Mouse (Mus musculus): Measurements from ENCODE around the gene Dll1.

Dll1 gene

DNA sequence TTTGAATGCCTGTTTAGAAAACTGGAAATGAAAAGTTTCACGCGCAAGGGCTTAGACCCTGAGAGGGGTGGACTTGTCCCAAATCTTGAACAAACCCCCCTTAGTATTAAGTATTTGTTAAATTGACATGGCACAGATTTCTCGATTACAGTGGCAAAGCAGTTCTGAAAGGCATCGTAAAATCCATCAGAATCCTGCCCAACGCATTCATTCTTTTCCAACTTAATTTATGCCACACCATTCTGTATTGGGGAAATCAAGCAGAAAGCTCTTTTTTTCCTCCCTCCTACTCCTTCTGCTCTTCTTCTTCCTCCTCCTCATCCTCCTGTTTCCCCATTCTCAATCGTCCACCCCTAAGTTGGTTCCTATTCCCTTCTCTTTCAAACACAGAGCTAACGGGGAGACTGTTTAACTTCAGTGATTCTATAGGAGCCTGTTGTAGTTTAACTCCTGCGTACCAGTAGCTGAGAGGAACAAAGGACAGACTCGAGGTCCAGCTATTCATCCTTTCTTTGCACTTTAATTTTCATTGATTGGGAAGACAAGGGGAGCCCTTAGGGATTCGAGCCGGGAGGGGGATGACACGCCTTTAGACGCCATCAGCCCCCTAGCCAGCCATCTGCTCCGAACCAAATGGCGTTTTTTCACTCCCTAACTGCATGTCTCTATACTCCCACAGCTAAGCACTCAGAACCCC is 1.9 kb upstream of the Dll1 start:
- no peak for DNase-seq (ENCODE audit: low spot score)

DNA sequence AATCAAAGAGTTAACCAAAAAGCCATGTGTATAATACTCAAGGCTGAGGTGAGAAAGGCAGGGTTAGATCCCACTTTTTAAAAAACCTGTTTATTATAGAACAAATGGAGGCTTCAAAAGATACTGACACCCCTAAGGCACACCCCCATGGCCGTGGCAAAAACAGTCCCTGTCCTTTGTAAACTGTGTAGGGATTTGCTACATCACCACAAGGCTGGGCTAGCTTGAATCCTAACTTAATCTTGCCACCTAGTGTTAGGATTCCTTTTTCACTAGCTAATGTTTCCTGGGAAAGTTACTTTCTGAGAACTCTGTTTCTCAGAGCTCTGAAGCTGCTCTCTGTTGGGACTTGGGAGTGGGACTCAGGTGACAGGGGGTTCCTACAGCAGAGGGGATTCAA is 1.2 kb upstream of the Dll1 start:
- DNase-seq (ENCODE audit: low spot score) = no peak

DNA sequence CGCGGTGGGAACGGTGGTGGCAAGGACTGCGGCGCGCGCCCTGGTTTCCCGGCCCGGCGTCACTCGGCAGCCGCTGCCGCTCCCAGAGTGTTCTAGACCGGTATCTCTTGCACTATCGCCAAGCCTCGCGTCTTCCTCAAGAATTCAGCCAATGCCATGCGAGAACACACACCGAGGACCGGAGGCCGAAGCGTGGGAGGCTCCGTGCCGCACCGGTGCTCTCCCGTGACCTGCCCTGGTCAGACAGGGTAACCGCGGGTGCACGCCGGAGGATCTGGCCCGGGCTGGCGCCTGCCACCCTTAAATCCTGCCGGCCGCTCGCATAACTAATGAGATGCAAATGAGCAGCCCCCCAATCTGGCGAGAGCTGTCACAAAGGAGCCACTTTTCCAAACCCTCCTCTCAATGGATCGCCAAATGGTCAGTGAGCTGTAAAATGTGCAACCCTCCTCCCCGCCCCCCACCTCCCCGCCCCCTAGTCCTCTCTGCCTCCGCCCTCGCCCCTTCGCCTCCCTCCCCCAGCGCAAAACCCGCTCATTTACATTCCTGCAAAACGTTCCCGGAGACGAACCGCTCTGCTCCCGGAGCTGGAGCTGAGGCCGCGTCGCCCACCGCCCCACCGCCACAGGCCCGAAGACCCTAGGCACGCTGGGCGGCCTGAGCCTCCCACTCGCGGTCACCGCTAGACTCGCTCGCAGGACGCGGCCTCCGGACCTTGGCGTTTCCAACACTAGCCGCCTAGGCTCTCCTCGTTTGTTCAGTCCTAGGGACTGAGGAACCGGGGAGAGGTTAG is 775 bp downstream of the Dll1 start:
- DNase-seq (ENCODE audit: low spot score) = peak; percentile 59

DNA sequence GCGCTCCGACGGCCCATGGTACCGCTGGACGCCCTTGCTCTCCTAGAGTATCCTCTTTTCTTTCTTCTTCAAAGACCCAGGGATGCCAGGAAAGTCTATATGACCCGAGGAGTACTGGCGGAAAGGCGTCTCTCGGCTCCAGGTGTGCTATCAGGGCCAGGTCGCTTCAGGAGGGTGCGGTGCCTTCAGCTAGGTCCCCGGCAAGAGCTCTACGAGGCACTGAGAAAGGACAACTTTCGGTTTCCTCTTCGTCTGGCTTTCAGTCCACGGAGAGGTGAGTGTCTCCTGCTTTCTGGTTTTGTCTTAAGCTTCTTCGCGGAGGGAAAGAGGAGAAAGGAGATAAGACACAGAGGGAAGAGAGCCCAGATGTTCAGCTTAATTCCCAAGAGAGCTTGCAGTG is 1.4 kb downstream of the Dll1 start:
- DNase-seq (ENCODE audit: low spot score) = no peak

DNA sequence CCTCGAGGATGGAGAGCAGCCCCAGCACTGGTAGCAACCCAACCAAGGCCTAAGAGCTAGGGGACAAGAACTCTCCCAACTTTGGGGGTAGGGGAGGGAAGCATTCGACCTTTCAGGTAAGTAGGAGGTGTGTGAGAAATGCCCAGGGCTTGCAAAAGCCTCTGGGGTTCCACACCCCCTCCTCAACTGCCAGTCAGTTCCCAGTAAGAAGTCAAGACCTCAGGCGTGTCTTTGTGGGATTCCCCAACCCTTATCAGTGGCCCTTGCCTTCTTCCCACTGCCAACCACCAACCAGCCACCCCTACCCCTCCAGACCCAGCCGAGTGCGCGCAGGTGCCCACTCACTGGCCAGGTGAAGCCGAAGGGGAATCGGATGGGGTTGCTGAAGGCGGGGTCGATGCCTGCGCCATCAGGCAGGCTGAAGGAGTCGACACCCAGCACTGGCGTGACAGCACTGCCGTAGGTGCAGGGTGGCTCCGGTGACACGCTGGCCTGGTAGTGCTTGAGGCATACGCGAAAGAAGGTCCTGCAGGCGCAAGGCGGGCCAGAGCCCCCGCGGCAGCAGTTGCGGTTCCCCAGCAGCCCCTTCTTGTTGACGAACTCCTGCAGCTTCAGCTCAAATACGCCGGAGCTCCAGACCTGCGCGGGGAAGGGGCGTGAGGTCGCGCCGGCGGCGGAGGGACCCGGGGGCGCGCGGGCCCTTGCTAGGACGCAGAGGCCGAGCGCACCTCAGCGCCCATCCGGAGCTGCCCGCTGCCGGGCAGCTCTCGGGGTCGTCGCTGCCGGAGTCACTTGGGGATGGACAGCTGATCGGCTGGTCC is 2.1 kb downstream of the Dll1 start:
- DNase-seq (ENCODE audit: low spot score) = no peak

DNA sequence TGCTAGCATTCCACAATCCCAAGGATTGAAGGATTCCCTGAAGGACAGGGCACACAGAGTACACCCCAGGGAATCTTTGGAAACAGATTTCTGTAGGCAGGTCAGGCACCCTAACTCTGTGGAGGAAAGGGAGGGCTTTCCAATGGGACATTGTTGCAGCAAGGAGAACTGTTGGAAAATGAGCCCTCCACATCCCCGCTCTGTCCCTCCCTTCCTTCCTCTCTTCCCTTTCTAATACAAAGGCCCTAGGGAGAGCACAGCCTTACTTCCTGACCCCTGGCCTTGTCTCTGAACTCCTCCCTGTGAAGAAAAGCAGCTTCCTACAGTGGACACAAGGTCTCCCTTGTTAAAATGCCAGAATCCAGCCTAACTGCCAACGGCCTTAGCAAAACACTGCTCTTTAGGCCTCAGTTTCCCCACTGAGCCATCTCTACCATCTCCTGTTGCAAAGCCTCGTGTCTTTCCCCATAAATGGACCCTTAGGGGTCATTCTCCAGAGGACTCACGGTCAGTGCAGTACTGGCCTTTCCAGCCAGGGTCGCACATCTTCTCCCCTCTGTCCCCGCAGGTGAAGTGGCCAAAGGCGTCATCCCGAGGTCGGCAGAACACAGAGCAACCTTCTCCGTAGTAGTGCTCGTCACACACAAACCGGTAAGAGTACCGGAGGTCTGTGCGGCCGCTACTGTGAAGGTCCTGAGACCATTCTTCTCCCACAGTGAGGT is 3.6 kb downstream of the Dll1 start:
- DNase-seq (ENCODE audit: low spot score) = no peak

DNA sequence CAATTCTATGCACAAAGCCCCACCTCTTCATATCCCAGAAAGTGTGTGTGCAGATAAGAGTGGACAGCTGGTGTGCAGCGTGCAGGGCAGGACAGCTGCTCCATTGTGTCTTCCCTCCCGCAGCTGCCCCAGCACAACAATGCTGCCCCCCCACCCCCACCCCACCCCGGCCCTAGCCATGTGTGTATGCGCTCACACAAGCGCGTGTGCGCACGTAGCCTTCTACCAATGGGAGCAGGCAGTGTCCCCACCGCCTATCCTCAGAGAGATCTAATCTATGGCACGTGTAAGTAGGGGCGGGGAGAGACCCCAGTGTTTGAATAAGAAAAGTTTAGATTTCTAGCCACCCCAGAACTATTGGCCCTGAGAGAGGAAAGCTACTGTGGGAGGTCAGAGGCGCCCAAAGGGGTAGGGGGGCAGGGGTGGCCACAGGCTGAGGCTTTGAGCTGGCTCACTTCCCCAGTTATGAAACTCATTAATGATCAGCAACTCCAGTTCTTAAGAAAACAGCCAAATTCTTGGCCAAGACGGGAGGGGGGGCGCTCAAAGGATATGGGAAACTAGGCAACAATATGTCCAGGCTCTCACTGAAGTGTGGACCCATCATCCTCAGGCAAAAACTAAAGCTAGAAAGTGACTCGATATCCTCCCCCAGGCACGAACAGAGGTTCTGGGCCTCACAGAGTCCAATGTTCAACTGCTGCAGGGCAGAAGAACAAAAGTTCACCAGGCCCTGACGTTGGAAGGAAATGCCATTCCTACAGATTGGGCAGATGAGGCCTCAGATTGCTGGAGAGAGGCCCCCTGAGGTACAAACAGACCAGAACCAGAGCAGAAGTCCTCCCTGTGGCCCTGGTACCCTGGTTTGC is 4.5 kb downstream of the Dll1 start:
- no peak for DNase-seq (ENCODE audit: low spot score)

DNA sequence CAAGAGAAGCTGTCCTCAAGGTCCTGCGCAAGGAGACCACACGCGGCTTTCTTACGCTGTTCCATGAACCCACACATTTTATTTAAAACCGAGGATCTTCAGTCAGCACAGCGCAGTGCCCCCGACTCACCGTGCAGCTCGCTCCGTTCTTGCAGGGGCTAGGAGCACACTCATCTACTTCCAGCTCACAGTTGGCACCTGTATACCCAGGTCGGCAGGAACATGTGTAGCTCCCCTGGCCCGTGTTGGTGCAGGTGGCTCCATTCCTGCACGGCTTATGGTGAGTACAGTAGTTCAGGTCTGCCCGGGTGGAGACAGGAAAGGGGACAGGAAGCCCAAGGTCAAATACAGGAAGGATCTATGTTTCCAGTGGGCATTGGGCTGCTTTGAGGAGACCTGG is 6.3 kb downstream of the Dll1 start:
- no peak for DNase-seq (ENCODE audit: low spot score)

DNA sequence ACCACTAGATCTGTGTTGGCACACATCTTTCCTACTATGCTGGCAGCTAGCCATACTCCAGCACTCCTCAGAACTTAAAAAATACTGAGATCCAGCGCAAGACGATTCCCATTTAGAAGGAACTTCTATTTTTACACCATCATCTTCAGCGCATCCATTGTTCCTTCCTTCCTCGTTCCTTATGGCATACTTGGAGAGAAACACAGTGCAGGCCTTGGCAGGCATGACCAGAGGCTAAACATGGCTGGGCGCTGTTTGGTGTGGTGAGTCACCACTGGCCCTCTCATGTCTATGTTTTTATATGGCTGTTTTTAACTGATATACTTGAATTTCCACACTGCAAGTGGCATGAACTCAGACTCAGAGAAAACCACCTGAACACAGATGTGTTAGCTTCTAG is 11.0 kb downstream of the Dll1 start:
- peak; percentile 43 for DNase-seq (ENCODE audit: low spot score)

DNA sequence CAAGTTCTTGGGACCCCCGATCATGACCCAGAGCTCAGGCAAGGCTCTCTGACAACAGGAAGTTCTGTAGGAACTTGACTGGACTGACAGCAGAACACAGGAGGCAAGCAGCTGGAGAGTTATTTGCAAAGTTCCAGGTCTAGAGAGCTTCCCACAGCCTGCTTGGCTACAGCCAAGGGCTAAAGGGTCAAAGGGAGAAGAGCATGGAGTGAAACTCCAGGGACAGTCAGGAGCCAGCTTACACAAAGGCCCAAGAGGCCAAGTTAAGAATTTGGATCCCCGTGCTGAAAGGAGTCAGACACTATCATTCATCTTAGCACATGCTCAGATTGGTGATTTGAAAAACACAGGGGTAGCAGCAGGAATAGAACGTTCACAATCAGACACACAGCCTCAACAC is 13.0 kb downstream of the Dll1 start:
- no peak for DNase-seq (ENCODE audit: low spot score)

DNA sequence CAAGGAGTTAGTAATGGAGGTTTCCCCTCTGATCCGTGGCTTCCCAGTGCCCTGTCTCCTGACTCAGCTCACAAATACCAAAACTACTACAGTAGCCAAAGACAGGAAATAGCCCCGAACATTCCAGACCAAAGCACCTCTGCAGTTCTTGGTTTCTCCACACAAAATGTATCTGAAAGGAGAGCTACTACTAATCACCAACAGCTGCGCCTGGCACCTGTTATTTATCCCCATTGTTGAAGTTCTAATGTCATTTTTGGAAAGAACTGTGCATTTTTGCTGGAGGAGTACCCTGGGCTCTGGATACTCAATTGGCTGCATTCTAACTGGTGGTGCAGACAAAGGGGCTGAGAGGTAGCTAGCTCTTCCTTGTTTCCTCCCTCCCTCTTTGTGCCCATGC is 19.6 kb downstream of the Dll1 start:
- DNase-seq (ENCODE audit: low spot score) = no peak

DNA sequence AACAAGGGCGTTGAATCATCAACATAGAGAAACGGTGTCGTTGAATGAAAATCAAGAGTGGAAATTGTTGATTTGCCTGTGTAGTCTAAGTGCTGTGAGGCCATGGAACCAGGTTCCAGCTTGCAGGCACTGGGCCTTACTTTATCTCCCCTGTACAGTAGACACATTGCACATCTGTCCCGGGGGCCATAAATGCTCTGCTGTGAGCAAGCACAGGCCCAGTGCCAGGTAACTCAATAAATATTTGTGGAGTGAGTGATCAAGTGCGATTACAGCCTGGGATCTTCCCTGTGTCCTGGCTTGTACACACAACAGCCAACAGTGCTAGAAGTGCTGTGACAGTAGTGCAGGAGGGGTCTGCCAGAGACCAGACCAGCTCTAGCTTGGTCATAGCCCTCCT is 20.1 kb downstream of the Dll1 start:
- no peak for DNase-seq (ENCODE audit: low spot score)

DNA sequence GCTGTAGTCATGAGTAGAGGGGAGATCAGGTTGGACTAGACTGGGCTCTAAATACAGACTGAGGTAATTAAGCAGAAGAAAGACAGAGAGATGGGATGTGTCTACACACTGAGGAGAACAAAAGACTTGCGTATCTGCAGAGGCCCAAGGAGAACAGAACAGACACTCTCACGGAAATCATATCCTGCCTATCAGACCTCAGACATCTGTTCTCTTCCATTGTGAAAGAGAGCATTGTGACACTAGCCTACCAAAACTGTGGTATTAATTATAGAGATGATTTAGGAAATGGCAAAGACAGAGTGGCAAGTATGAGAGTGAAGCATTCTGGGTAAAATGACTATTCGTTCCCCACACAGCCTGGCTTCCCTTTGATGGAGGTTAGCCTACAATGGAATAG is 21.6 kb downstream of the Dll1 start:
- no peak for DNase-seq (ENCODE audit: low spot score)

DNA sequence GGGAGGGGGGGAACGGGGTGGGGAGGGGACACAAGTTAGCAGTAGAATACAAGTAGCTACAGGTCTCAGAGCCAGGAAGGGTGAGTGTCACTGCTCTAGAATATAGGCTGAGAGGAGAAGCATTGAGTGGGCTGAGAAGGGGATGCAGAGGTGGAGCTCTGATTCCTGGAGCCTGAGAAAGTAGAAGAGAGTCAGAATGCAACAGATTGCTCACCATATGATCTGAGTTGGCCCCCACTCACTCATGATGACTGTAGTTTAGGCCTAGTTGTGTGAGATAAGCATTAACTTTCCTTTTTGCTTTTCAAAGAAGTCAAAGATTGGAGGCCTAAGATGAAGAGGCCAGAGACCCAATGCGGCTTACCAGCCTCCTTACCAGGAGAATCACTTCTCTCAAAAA is 22.7 kb downstream of the Dll1 start:
- DNase-seq (ENCODE audit: low spot score) = no peak

DNA sequence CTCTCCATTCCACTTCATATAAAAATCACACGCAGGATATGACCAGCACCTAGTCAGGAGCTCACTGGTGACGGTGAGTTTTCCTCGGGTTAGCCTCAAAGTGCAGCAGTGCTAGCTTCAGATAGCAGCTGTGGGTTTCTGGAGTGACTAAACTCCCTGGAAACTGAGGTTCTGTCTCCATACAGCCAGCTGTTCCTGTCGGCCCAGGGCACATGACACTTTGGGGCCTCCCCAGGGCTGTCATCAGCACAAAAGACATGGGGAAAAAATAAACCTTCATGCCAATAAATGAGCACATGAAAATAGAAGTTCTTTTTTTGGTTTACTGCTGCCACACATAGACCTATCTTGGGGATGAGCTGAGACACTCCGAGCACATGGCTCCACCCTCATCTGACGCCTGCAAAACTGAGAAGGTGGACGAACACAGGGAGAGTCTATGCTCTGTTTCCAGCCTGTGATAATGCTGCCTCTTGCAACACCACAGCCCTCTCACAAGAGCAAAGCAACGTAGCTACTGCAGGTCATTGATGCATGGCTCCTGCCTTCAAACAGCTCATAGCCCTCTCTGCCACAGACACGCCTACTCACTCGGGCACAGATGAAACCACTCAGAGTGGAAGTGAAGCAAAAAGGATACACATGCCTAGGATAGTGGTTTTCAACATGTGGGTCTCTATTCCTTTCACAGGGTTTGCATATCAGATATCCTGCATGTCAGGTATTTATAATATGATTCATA is 23.6 kb downstream of the Dll1 start:
- DNase-seq (ENCODE audit: low spot score) = no peak

DNA sequence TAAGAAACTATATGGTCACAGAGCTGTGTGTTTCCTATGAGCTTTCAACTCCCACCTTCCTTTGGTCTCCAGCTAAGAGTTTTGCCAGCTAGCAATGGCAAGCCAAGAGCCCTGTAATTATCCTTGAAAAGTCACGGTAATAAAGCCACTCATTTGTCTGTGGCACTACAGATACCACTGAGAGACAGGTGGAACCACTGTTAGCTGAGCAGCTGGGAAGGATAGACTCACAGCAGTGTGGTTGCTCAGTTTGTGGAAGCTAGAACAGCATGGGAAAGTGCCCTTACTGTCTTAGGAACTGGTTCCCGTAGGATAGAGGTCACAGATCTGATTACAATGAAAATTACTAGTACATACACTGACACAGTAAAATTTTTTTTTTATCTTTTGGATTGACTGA is 26.5 kb downstream of the Dll1 start:
- DNase-seq (ENCODE audit: low spot score) = no peak

DNA sequence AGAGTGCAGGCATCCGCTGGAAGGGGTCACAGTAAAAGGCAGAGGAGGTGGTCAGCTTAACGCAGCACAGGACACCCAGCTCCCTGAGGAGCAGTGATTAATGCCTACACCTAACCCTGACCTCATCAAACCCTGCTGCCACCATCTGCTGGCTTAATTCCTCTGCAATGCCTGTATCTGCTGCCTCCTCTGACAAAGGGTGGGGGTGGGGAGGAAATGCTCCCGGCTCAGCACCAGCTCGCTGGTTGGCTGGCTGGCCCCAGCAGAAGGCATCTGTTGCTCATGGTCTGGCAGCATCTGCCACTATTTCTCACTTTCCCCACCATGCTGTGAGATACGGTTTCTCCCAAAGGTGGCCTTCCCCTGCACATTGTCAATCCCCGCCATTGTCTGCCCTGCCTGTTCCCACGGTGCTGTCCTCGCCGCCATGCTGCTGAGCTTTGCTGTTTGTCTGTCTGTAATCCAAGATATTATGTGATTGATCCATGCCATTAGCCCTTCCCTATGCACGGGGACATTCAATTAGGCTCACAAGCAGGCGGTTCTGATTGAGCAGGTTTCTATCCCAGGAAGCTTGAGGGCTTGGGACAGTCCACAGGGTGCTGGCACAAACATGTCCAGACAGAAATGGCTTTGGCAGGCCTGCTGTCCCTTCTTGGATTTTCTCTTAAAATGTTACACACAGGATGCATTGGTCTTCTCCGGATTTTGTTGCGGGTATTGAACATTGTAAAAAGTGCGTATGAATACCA is 33.4 kb downstream of the Dll1 start:
- DNase-seq (ENCODE audit: low spot score) = no peak

DNA sequence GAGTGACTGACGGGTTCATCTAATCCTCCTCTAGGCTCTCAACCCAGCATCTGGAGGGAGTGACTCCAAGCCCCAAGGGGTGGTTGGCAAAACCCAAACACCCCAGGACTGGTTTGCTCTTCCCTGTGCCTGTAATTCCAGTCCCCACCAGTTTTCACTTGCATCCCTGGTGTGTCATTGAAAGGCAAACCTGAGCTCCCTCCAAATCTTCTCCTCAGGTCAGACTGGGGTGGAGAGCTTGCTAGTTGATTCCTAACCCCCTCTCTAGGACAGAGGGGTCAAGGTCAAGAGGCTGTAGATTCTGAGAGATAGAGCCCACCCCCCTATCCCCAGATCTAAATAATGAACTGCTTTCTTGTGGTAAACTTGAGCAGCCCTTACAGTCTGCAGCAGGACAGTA is 38.8 kb downstream of the Dll1 start:
- DNase-seq (ENCODE audit: low spot score) = no peak

DNA sequence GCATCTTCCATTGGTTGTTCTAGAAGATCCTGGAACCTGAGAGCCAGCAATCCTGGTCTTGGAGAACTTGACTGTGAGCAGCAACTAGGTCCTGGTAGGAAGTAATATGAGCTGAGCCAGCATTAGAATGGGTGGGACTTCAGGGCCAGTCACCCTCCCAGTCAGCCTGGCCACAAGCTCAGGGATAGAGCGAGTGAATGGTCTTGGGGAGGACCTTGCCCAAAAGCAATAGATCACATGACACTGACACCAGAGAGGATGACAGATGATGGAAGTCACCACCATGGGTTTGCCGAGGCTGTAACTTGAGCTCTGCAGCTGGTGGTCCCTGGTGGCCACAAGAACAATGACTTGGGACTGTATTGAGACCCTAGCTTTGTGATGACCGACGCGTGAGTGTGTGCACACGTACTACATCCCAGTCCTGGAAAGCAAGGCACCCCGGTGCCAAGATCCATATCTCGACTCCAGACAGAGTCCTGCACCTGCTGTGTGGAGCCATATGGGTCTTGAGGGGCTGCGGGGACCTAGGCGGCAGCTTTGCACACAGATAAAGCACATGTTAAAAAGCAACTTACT is 46.8 kb downstream of the Dll1 start:
- no peak for DNase-seq (ENCODE audit: low spot score)

DNA sequence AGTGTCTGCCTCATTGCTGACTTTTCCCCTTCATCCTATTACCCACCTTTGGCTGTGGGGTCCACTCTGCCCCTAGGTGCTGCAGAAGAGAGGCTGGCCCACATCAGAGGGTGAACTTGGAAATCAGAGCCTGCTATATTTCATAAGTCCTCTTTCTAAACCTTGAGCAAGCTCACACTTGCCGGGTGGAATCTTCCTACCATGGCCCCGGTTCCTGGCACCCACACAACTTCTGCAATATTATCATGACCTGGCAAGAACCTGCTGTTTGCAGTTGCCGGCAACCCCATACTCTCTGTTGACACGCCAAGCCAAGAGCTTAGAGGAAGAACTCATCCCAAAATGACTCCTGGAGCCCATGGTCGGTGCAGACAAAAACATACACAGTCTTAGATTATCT is 49.6 kb downstream of the Dll1 start:
- no peak for DNase-seq (ENCODE audit: low spot score)

Measured in ovary, postnatal 36 days (tissue).